Mouse (Mus musculus) spleen, adult 2 months (tissue): Measurements from ENCODE around the gene Slc9a9. TPM values are rescaled to one million over a fixed set of nuclear protein-coding genes. Genes with fewer than 3 reads are reported as not detected.
A peak's percentile ranks its signal among the peaks of the same experiment; 100 is the strongest.

Experiments used
- DNase-seq, 2 experiments: peaks; one replicate each; pipeline versions ENCODE4 v3.0.0 to v3.0.0-alpha.2; 2012 to 2021; ENCODE audit warnings: low spot score in 2 of 2, low read depth in 1 of 2
- H3K27ac ChIP-seq: fragments of 200-500 bp; 2 replicates; pipeline ENCODE4 v1.5.1; 2012; ENCODE audit warnings: low read length, inconsistent platforms; ENCODE audit not compliant: insufficient read depth
- H3K27me3 ChIP-seq: fragments of 200-500 bp; 2 replicates; pipeline ENCODE4 v1.6.1; 2012; ENCODE audit warnings: mild to moderate bottlenecking, moderate library complexity, low read length, inconsistent platforms; ENCODE audit not compliant: control insufficient read depth, insufficient read depth
- H3K36me3 ChIP-seq: fragments of 200-500 bp; 2 replicates; pipeline ENCODE4 v1.6.1; 2012; ENCODE audit warnings: mild to moderate bottlenecking, low read length, inconsistent platforms; ENCODE audit not compliant: control insufficient read depth, insufficient read depth
- H3K4me1 ChIP-seq: fragments of 200-500 bp; 2 replicates; pipeline ENCODE4 v1.6.1; 2011; ENCODE audit warnings: inconsistent platforms; ENCODE audit not compliant: control insufficient read depth, insufficient read depth, insufficient read length
- H3K4me3 ChIP-seq: fragments of 200-500 bp; 2 replicates; pipeline ENCODE4 v1.5.1; 2011; ENCODE audit warnings: mild to moderate bottlenecking, inconsistent platforms; ENCODE audit not compliant: insufficient read depth, insufficient read length; ENCODE audit errors: extremely low read depth
- CTCF ChIP-seq: fragments of 200-500 bp; IDR thresholded peaks from 2 replicates; pipeline ENCODE4 v1.5.1; 2011; ENCODE audit warnings: mild to moderate bottlenecking, inconsistent platforms; ENCODE audit not compliant: insufficient read depth, insufficient read length, insufficient replicate concordance; ENCODE audit errors: extremely low read depth
- POLR2A ChIP-seq: fragments of 200-500 bp; IDR thresholded peaks from 2 replicates; pipeline ENCODE4 v1.6.1; 2011; ENCODE audit warnings: low read depth, low read length, inconsistent platforms
- WGBS: fragments of 180-500 bp; shearing (Covaris S2); methylation state at CpG from one replicate; pipeline ENCODE4 v1.1.7; 2018; 5-methylcytosine and 5-hydroxymethylcytosine counted together
- polyA plus RNA-seq: library from polyadenylated mRNA; depleted of rRNA; stranded (reverse); fragments of >200 nt; gene quantifications from 2 replicates; pipeline ENCODE4 v1.2.3, GENCODE M21; 2012

Slc9a9 gene
- polyA plus RNA-seq, 1 experiment: 8.3 TPM

DNA sequence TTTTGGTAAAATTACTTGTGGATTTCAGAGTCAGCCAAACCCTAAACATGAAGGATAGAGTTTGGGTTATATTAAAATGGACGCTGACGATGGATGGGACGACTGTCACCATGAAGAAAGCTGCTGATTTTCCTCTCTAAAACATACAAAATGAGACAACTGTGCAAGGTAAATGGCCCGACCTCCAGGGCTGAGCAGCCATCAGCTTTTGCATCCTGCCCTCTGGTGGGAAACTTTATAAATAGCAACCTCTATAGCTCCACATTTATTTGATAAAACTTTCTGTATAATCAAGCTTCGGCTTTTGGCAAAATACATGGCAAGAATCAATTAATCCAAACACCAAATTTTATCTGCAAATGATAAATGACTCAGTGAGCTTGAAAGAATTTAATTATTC lies 57.7 kb downstream of the Slc9a9 start:
- H3K4me1 ChIP-seq: no peaks in the 10 kb centered on the region
- H3K27me3 ChIP-seq: no peaks in the 10 kb centered on the region
- no peaks in the 10 kb centered on the region for H3K36me3 ChIP-seq
- TF ChIP-seq POLR2A (no peak), CTCF (peak; percentile 15; the same call in 1 of the 2 replicates)
- WGBS: 41% methylated on average over 5 of the region's 5 CpGs
- H3K4me3 ChIP-seq: no peak overlapping the region
- no peak overlapping the region for H3K27ac ChIP-seq
- no peak for DNase-seq

DNA sequence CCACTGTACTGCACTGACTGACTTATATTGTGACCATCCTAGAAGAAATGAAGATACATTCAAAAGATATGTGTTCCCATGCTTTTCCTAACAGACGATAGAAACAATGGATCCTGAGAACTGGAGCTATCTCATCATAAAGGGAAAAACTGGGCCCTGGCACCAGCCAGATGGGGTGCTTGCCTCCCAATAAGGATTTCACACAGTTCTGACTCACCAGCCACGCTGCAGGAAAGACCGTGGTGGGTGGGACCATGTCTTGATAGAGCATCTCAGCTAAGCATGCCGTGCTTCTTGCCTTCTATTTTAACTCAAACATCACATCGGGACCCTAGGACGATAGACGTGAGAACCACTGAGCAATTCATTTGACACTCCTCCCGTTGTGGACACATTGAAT lies 60.7 kb downstream of the Slc9a9 start:
- TF ChIP-seq POLR2A (no peak), CTCF (no peak)
- Histone ChIP-seq H3K36me3 (no peaks in the 10 kb centered on the region), H3K4me3 (no peak overlapping the region), H3K4me1 (no peaks in the 10 kb centered on the region), H3K27me3 (no peaks in the 10 kb centered on the region), H3K27ac (no peak overlapping the region)
- WGBS: 87% methylated on average over 8 of the region's 8 CpGs
- DNase-seq: no peak

DNA sequence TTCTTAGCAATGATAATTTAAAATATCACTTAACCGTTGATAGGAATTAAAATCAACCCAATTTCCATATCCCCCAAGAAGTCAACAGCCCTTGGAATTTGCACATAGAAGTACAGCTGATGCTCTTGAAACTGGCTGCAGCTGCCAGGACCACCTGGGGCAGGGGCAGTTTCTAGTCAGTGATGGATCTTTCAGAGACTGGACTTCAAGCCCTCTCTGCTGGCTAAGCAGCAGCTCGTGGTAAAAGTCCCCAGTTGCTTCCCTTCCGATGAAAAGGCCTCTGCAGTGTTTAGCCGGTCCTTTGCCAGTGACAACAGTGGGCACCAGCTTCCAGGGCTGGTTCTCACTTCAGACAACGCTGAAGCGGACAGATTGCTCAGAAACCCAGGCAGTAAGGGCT lies 62.4 kb downstream of the Slc9a9 start:
- TF ChIP-seq POLR2A: no peak
- TF ChIP-seq CTCF: no peak
- Histone ChIP-seq H3K4me3 (no peak overlapping the region), H3K36me3 (no peaks in the 10 kb centered on the region), H3K27me3 (no peaks in the 10 kb centered on the region), H3K4me1 (no peaks in the 10 kb centered on the region), H3K27ac (no peak overlapping the region)
- WGBS: 88% methylated on average over 6 of the region's 6 CpGs
- no peak for DNase-seq

DNA sequence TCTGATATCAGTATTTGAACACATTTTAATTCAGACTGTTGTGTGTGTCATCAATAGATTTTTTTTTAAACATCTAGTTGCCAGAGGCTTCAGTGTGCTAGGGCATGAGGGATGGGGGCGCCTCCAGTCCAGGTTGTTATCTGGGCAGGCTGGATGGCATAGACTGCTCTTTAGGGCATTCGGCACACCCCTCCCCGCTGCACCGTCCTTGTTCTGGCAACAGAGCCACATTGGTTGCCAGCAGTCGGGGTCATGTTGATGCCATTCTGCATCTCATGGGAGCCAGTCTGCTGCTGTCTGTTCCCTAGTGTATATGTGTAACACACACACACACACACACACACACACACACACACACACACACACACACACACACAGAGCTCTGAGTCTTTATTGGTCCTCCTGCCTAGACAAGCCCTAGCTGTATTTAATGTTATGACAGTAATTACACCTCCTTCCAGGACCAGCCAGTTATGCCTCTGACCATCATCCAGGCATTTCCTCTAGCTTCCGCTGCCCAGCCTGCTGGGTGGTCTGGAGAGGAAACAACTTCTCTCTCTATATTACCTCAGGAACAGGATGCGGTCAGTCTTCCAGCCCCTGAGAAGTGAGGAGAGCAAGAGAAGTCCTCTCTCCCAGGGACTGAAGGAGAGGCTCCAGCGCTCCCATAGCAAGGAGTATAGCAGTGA lies 63.0 kb downstream of the Slc9a9 start:
- H3K27ac ChIP-seq: no peak overlapping the region
- no peak overlapping the region for H3K4me3 ChIP-seq
- WGBS: 59% methylated on average over 8 of the region's 8 CpGs
- H3K36me3 ChIP-seq: no peaks in the 10 kb centered on the region
- DNase-seq: no peak
- no peak for TF ChIP-seq POLR2A
- no peak for TF ChIP-seq CTCF
- no peaks in the 10 kb centered on the region for H3K27me3 ChIP-seq
- no peaks in the 10 kb centered on the region for H3K4me1 ChIP-seq

DNA sequence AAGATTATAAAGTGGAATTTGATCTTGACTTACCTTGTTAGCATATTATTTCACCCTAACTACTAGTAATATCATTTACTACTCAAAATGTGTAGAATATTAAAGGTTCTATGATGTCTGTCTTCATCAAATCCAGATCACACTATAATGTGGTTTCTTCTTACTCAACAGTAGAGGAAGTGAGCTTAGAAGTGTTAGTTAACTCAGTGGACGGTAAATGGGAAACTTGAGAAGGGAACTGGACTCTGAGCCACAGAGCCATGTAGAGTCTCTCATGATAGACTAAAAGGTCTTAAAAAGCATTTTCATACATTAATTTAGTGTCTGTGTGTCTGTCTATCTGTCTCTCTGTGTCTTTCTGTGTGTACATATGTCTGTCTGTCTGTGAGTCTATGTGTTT lies 64.6 kb downstream of the Slc9a9 start:
- WGBS: 71% methylated on average over 1 of the region's 1 CpGs
- Histone ChIP-seq H3K27me3 (no peaks in the 10 kb centered on the region), H3K4me3 (no peak overlapping the region), H3K27ac (no peak overlapping the region), H3K36me3 (no peaks in the 10 kb centered on the region), H3K4me1 (no peaks in the 10 kb centered on the region)
- no peak for DNase-seq
- TF ChIP-seq POLR2A (no peak), CTCF (no peak)

DNA sequence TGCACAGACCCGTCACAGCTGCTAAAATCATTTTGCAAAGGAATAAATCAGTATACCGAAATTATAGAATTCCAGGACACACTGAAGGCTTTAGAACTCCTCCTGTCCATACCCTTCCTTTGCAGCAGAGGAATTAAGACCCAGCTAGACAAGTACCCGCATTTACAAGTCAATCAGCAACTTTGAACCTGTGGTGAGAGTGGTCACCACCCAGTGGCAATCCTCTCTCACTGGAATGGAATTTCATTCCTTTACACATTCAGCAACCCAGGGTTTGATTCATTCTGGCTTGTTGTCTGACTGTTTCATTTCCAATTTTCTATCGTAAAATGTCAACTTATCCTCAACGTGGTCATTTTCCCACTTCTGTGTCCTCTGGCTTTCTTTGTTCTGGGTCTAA lies 67.5 kb downstream of the Slc9a9 start:
- H3K27ac ChIP-seq: no peak overlapping the region
- H3K27me3 ChIP-seq: no peaks in the 10 kb centered on the region
- 88% methylated on average over 5 of the region's 5 CpGs for WGBS
- no peak for DNase-seq
- TF ChIP-seq POLR2A: no peak
- TF ChIP-seq CTCF: no peak
- no peaks in the 10 kb centered on the region for H3K4me1 ChIP-seq
- H3K36me3 ChIP-seq: no peaks in the 10 kb centered on the region
- no peak overlapping the region for H3K4me3 ChIP-seq
